Mouse (Mus musculus) neural tube, embryonic 13.5 days (tissue): ENCODE results near the gene Olfr774. TPM values are rescaled to one million over a fixed set of nuclear protein-coding genes. Genes with fewer than 3 reads are reported as not detected.
"Not testable (repeated sequence)": the region's sequence is repeated elsewhere in the genome, so short reads cannot be mapped to it uniquely, and the experiment has no call there.

Experiments used
- ATAC-seq: fragments of 200-750 bp; cut with Nextera tagmentation; 2 replicates; pipeline ENCODE4 v1.8.0; 2017; ENCODE audit warnings: low read depth, mild to moderate bottlenecking, moderate TSS enrichment, moderate library complexity
- H3K27ac ChIP-seq: fragments of 300-500 bp; sonication (generic); replicated peaks from 2 replicates; pipeline ENCODE4 v1.5.1; 2015; ENCODE audit warnings: moderate library complexity, mild to moderate bottlenecking, inconsistent platforms
- H3K27me3 ChIP-seq: fragments of 300-500 bp; sonication (generic); 2 replicates; pipeline ENCODE4 v1.6.1; 2015; ENCODE audit warnings: mild to moderate bottlenecking, inconsistent platforms
- H3K36me3 ChIP-seq: fragments of 300-500 bp; sonication (generic); 2 replicates; pipeline ENCODE4 v1.6.1; 2015; ENCODE audit warnings: mild to moderate bottlenecking, inconsistent platforms
- H3K4me1 ChIP-seq: fragments of 300-500 bp; sonication (generic); replicated peaks from 2 replicates; pipeline ENCODE4 v1.6.1; 2015; ENCODE audit warnings: inconsistent platforms
- H3K4me2 ChIP-seq: fragments of 300-500 bp; sonication (generic); 2 replicates; pipeline ENCODE4 v1.6.1; 2015; ENCODE audit warnings: inconsistent platforms, mild to moderate bottlenecking, moderate library complexity
- H3K4me3 ChIP-seq: fragments of 300-500 bp; sonication (generic); 2 replicates; pipeline ENCODE4 v1.5.1; 2015; ENCODE audit warnings: mild to moderate bottlenecking, inconsistent platforms
- H3K9ac ChIP-seq: fragments of 300-500 bp; sonication (generic); 2 replicates; pipeline ENCODE4 v1.6.1; 2015; ENCODE audit warnings: moderate library complexity, mild to moderate bottlenecking, inconsistent platforms
- H3K9me3 ChIP-seq: fragments of 300-500 bp; sonication (generic); 2 replicates; pipeline ENCODE4 v1.6.1; 2016; ENCODE audit warnings: inconsistent platforms
- WGBS: fragments of 180-500 bp; shearing (Covaris S2); methylation state at CpG from one replicate; pipeline ENCODE4 v1.1.7; 2015; 5-methylcytosine and 5-hydroxymethylcytosine counted together
- polyA plus RNA-seq: library from polyadenylated mRNA; unstranded; fragments of >200 nt; fragmentation: Nextera tagmentation; extraction: Ambion mirVana; gene quantifications from 2 replicates; pipeline ENCODE4 v1.2.1, GENCODE M21; 2015

The Olfr774 gene
- polyA plus RNA-seq, result not detected in 2 replicates

- Histone ChIP-seq H3K4me2 (no peak within 1 kb of the TSS), H3K36me3 (no peaks in the 10 kb centered on the region), H3K27ac (no peak within 1 kb of the TSS), H3K4me3 (no peak within 1 kb of the TSS), H3K9me3 (no peaks in the 10 kb centered on the region), H3K4me1 (no peaks in the 10 kb centered on the region), H3K9ac (no peak within 1 kb of the TSS), H3K27me3 (no peaks in the 10 kb centered on the region)
- WGBS, result 69% methylated on average over 2 of the region's 2 CpGs
- no peak for ATAC-seq
Observed at GRCm38 (mm10) chr10:129235904-129236303, at the start of gene Olfr774. TSS of gene Olfr774 (plus strand) at chr10:129236204.

GRCm38 (mm10) chr10:129187319-129187718 is 48.7 kb upstream of the Olfr774 start, which contains the start of gene Olfr773:
TSS of gene Olfr773 (minus strand) at chr10:129187419.
- not testable (repeated sequence) for H3K4me3 ChIP-seq, H3K27me3 ChIP-seq, ATAC-seq, H3K4me2 ChIP-seq, H3K36me3 ChIP-seq, H3K9me3 ChIP-seq, H3K4me1 ChIP-seq, H3K9ac ChIP-seq, H3K27ac ChIP-seq

- Histone ChIP-seq H3K4me3 (no peak overlapping the region), H3K9me3 (no peaks in the 10 kb centered on the region), H3K4me2 (no peak overlapping the region), H3K9ac (no peak overlapping the region), H3K4me1 (no peaks in the 10 kb centered on the region), H3K27me3 (no peaks in the 10 kb centered on the region), H3K27ac (no peak overlapping the region), H3K36me3 (no peaks in the 10 kb centered on the region)
- WGBS, result 83% methylated on average over 1 of the region's 1 CpGs
- no peak for ATAC-seq
Observed at GRCm38 (mm10) chr10:129230737-129231136, 5.3 kb upstream of the Olfr774 start.

- no peaks in the 10 kb centered on the region for H3K4me1 ChIP-seq
- no peak within 1 kb of the TSS for H3K27ac ChIP-seq
- H3K27me3 ChIP-seq, result no peaks in the 10 kb centered on the region
- H3K9me3 ChIP-seq, result no peaks in the 10 kb centered on the region
- H3K36me3 ChIP-seq, result no peaks in the 10 kb centered on the region
- no peak for ATAC-seq
- H3K4me3 ChIP-seq, result no peak within 1 kb of the TSS
- WGBS, result 59% methylated on average over 3 of the region's 3 CpGs
- no peak within 1 kb of the TSS for H3K9ac ChIP-seq
- no peak within 1 kb of the TSS for H3K4me2 ChIP-seq
Observed at GRCm38 (mm10) chr10:129248112-129248511, 12.1 kb downstream of the Olfr774 start, which contains the start of gene Olfr775. TSS of gene Olfr775 (plus strand) at chr10:129248412.

- no peak within 1 kb of the TSS for H3K4me2 ChIP-seq
- H3K36me3 ChIP-seq, result no peaks in the 10 kb centered on the region
- H3K27ac ChIP-seq, result no peak within 1 kb of the TSS
- H3K4me3 ChIP-seq, result no peak within 1 kb of the TSS
- no peak within 1 kb of the TSS for H3K9ac ChIP-seq
- ATAC-seq, result no peak
- no peaks in the 10 kb centered on the region for H3K4me1 ChIP-seq
- no peaks in the 10 kb centered on the region for H3K27me3 ChIP-seq
- no peaks in the 10 kb centered on the region for H3K9me3 ChIP-seq
Observed at GRCm38 (mm10) chr10:129258827-129259226, 22.8 kb downstream of the Olfr774 start, which contains the start of gene Olfr776. TSS of gene Olfr776 (plus strand) at chr10:129259127.

GRCm38 (mm10) chr10:129271081-129271535 is 35.1 kb downstream of the Olfr774 start, which contains the start of gene Olfr777:
TSS of gene Olfr777 (minus strand) at chr10:129271485.
- Histone ChIP-seq H3K27me3 (no peaks in the 10 kb centered on the region), H3K4me2 (no peak within 1 kb of the TSS), H3K36me3 (no peaks in the 10 kb centered on the region), H3K9ac (no peak within 1 kb of the TSS), H3K4me3 (no peak within 1 kb of the TSS), H3K9me3 (no peaks in the 10 kb centered on the region), H3K27ac (no peak within 1 kb of the TSS), H3K4me1 (no peaks in the 10 kb centered on the region)
- WGBS, result 93% methylated on average over 2 of the region's 2 CpGs
- ATAC-seq, result no peak

Other genes with a start within 250 kb of the Olfr774 start
- not detected in 2 replicates for gene Olfr9, start 246.8 kb upstream of the Olfr774 start, polyA plus RNA-seq
- gene Olfr763, start 225.4 kb upstream of the Olfr774 start, polyA plus RNA-seq, result not detected in 2 replicates
- not detected in 2 replicates for gene Olfr764-ps1, start 196.3 kb upstream of the Olfr774 start, polyA plus RNA-seq
- not detected in 2 replicates for gene Olfr765, start 186.2 kb upstream of the Olfr774 start, polyA plus RNA-seq
- gene Olfr766-ps1, start 167.2 kb upstream of the Olfr774 start, polyA plus RNA-seq, result not detected in 2 replicates
- gene Olfr767, start 153.3 kb upstream of the Olfr774 start, polyA plus RNA-seq, result not detected in 2 replicates
- gene Olfr768, start 136.8 kb upstream of the Olfr774 start, polyA plus RNA-seq, result not detected in 2 replicates
- gene Olfr769, start 118.3 kb upstream of the Olfr774 start, polyA plus RNA-seq, result not detected in 2 replicates
- not detected in 2 replicates for gene Olfr770, start 97.2 kb upstream of the Olfr774 start, polyA plus RNA-seq
- not detected in 2 replicates for gene Olfr771, start 71.5 kb upstream of the Olfr774 start, polyA plus RNA-seq
- gene Olfr772, start 58.3 kb upstream of the Olfr774 start, polyA plus RNA-seq, result not detected in 2 replicates
- not detected in 2 replicates for gene Olfr773, start 48.8 kb upstream of the Olfr774 start, polyA plus RNA-seq
- not detected in 2 replicates for gene Olfr775, start 12.2 kb downstream of the Olfr774 start, polyA plus RNA-seq
- not detected in 2 replicates for gene Olfr776, start 22.9 kb downstream of the Olfr774 start, polyA plus RNA-seq
- gene Olfr777, start 35.3 kb downstream of the Olfr774 start, polyA plus RNA-seq, result not detected in 2 replicates
- gene Olfr780, start 81.9 kb downstream of the Olfr774 start, polyA plus RNA-seq, result not detected in 2 replicates
- gene Olfr781, start 92.7 kb downstream of the Olfr774 start, polyA plus RNA-seq, result not detected in 2 replicates
- not detected in 2 replicates for gene Olfr782, start 112.6 kb downstream of the Olfr774 start, polyA plus RNA-seq
- gene Olfr784, start 147.9 kb downstream of the Olfr774 start, polyA plus RNA-seq, result 0.08 TPM in 1 of 2 replicates, not detected in the other
- gene Olfr785, start 169.2 kb downstream of the Olfr774 start, polyA plus RNA-seq, result not detected in 2 replicates
- not detected in 2 replicates for gene Olfr786, start 191.1 kb downstream of the Olfr774 start, polyA plus RNA-seq
- 0.14 TPM in 1 of 2 replicates, not detected in the other for gene Olfr787, start 225.7 kb downstream of the Olfr774 start, polyA plus RNA-seq
- gene Olfr788, start 234.8 kb downstream of the Olfr774 start, polyA plus RNA-seq, result not detected in 2 replicates
- gene Olfr789, start 248.5 kb downstream of the Olfr774 start, polyA plus RNA-seq, result not detected in 2 replicates